Mouse (Mus musculus) ES-E14 (cell line): ENCODE measurements around the gene Ccdc62. TPM values are rescaled to one million over a fixed set of nuclear protein-coding genes. Genes with fewer than 3 reads are reported as not detected.

ENCODE experiments used
- DNase-seq: peaks from one replicate; pipeline ENCODE4 v3.0.0-alpha.2; 2013; ENCODE audit warnings: low read depth, low spot score
- H3K27ac ChIP-seq: 2 replicates; pipeline ENCODE4 v1.5.1; 2012; ENCODE audit warnings: low read depth, mild to moderate bottlenecking, low read length, moderate library complexity, mixed read lengths; ENCODE audit not compliant: poor library complexity, insufficient read depth, severe bottlenecking
- H3K36me3 ChIP-seq: 2 replicates; pipeline ENCODE4 v1.6.1; 2012; ENCODE audit warnings: mild to moderate bottlenecking, low read length, moderate library complexity, mixed read lengths; ENCODE audit not compliant: control insufficient read depth, poor library complexity, insufficient read depth, severe bottlenecking
- H3K4me1 ChIP-seq, 2 experiments: fragments of 150-350 bp in 1 of 2; sonication (generic) in 1 of 2; 2 replicates each; pipeline ENCODE4 v1.6.1; 2012; ENCODE audit warnings: low read length in 2 of 2, mild to moderate bottlenecking in 1 of 2, mixed read lengths in 1 of 2; ENCODE audit not compliant: control insufficient read depth in 2 of 2, insufficient read depth in 2 of 2, poor library complexity in 1 of 2
- H3K4me3 ChIP-seq, 2 experiments: fragments of 150-350 bp in 1 of 2; sonication (generic) in 1 of 2; 2 replicates each; pipeline ENCODE4 v1.5.1; 2012; ENCODE audit warnings: low read length in 2 of 2, low read depth in 1 of 2, mild to moderate bottlenecking in 1 of 2, mixed read lengths in 1 of 2; ENCODE audit not compliant: insufficient read depth in 1 of 2, poor library complexity in 1 of 2, severe bottlenecking in 1 of 2
- H3K9ac ChIP-seq: 2 replicates; pipeline ENCODE4 v1.6.1; 2012; ENCODE audit warnings: low read depth, mild to moderate bottlenecking, low read length, mixed read lengths; ENCODE audit not compliant: poor library complexity, insufficient read depth, severe bottlenecking
- H3K9me3 ChIP-seq: fragments of 150-350 bp; sonication (generic); 2 replicates; pipeline ENCODE4 v1.6.1; 2012; ENCODE audit warnings: low read depth, mild to moderate bottlenecking, low read length; ENCODE audit not compliant: control insufficient read depth, insufficient read depth
- CHD2 ChIP-seq: IDR thresholded peaks from 2 replicates; pipeline ENCODE4 v1.6.1; 2014; ENCODE audit warnings: mild to moderate bottlenecking, low read depth, low read length, inconsistent platforms
- HCFC1 ChIP-seq: IDR thresholded peaks from 2 replicates; pipeline ENCODE4 v1.6.1; 2012; ENCODE audit warnings: low read length, inconsistent platforms, borderline replicate concordance; ENCODE audit not compliant: insufficient read depth
- MAFK ChIP-seq: IDR thresholded peaks from 2 replicates; pipeline ENCODE4 v1.6.1; 2014; ENCODE audit warnings: mild to moderate bottlenecking, low read depth, low read length, inconsistent platforms; ENCODE audit not compliant: insufficient read depth
- ZC3H11A ChIP-seq: IDR thresholded peaks from 2 replicates; pipeline ENCODE4 v1.6.1; 2012; ENCODE audit warnings: low read depth, mild to moderate bottlenecking, inconsistent platforms, low read length, borderline replicate concordance
- ZNF384 ChIP-seq: IDR thresholded peaks from 2 replicates; pipeline ENCODE4 v1.6.1; 2012; ENCODE audit warnings: low read depth, low read length, inconsistent platforms
- in situ Hi-C, 2 experiments: fragments of 600-800 bp; cut with MboI; formaldehyde crosslinking; loops; one replicate each; pipeline ENCODE4 v1.15.1; 2025; ENCODE audit warnings: low sequenced_read_pairs in 2 of 2, inconsistent platforms in 1 of 2; ENCODE audit not compliant: unreplicated experiment in 2 of 2
- total RNA-seq: library from RNA; depleted of rRNA; stranded (reverse); fragments of 300-350 nt; gene quantifications from 2 replicates; pipeline ENCODE4 v1.2.3, GENCODE M21; 2012

Gene Ccdc62
- total RNA-seq, 1 experiment, result 6.3 TPM

DNA sequence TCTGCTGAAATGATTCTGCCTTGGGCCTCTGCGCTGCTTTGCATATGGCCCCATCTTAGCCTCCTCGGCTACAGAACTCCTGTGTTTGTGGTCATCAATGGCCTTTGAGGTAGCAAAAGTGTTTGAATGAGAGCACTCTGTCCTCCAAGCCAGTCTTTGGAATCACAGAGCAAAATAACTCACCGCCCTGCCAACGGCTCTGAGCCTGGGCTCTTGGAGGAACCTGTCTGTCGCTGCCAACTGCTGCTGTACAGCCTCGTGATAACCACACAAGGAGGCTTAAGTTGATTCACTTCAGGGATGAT lies 50.7 kb downstream of the Ccdc62 start:
- no peak overlapping the region for H3K9ac ChIP-seq
- H3K36me3 ChIP-seq, result no peaks in the 10 kb centered on the region; the same call in 1 of the 2 replicates
- in situ Hi-C loops, result no loop called here
- no peak for DNase-seq
- TF ChIP-seq MAFK (no peak), ZC3H11A (no peak), CHD2 (no peak), HCFC1 (no peak), ZNF384 (no peak)
- H3K27ac ChIP-seq, result no peak overlapping the region
- no peaks in the 10 kb centered on the region for H3K9me3 ChIP-seq
- peaks cover 0 to 12% of the 10 kb centered on the region in 2 experiments; a peak in 2 of 4 replicates for H3K4me1 ChIP-seq
- H3K4me3 ChIP-seq, result no peak overlapping the region

DNA sequence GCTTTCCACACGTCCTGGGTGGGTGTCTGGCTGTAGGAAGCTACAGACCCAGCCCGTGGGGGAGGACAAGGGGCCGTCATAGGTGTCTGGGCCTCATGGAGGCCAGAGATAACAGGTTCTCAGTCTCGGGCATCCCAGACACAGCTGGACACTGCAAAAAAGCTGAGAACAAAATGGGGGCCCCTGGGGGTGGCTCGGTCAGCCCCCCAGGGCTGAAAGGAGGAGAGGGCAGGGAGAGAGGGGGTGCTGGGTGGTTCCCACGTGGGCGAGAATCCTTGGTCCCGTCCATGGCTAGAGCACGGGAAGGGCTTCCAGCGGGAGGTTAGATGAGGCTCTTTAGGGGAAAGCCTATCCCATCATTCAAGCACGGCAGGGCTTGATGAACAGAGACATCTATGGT lies 52.4 kb downstream of the Ccdc62 start:
- Histone ChIP-seq H3K9me3 (no peaks in the 10 kb centered on the region), H3K4me3 (no peak overlapping the region), H3K27ac (no peak overlapping the region), H3K9ac (no peak overlapping the region), H3K4me1 (peaks cover 0 to 4% of the 10 kb centered on the region in 2 experiments; a peak in 1 of 4 replicates), H3K36me3 (no peaks in the 10 kb centered on the region; the same call in 1 of the 2 replicates)
- in situ Hi-C loops, result no loop called here
- DNase-seq, result no peak
- TF ChIP-seq ZC3H11A (no peak), HCFC1 (no peak), MAFK (no peak), CHD2 (no peak), ZNF384 (no peak)

DNA sequence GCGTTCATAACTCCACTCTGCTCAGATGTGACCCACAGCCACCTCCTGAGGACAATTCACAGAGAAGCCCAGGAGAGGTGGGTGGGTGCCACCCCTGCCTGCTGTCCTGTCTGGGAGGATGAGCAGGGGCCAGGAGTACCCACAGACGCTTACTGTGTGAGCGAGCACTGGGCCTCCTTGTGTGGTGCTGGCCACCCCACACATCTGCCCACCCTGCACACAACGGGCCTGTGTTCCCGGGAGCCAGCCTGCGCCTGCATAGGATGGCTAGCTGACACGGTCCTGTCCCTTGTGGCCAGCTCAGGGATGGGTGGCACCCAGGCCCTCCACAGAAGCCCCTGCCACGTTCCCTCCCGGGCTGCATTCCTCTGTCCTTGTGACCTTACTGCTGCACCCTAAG lies 55.0 kb downstream of the Ccdc62 start:
- DNase-seq, result no peak
- no peak overlapping the region for H3K4me3 ChIP-seq
- no peak for TF ChIP-seq ZC3H11A
- no peak for TF ChIP-seq HCFC1
- TF ChIP-seq MAFK, result no peak
- no peak for TF ChIP-seq CHD2
- TF ChIP-seq ZNF384, result no peak
- H3K36me3 ChIP-seq, result peaks cover 2% of the 10 kb centered on the region; the same call in 1 of the 2 replicates
- H3K9me3 ChIP-seq, result no peaks in the 10 kb centered on the region
- no peak overlapping the region for H3K9ac ChIP-seq
- no peak overlapping the region; the same call in 1 of the 2 replicates for H3K27ac ChIP-seq
- in situ Hi-C loops, result no loop called here
- H3K4me1 ChIP-seq, result 0 out of 4 replicates have a peak, but pooled peaks cover 0 to 2% of the 10 kb centered on the region in 2 experiments

DNA sequence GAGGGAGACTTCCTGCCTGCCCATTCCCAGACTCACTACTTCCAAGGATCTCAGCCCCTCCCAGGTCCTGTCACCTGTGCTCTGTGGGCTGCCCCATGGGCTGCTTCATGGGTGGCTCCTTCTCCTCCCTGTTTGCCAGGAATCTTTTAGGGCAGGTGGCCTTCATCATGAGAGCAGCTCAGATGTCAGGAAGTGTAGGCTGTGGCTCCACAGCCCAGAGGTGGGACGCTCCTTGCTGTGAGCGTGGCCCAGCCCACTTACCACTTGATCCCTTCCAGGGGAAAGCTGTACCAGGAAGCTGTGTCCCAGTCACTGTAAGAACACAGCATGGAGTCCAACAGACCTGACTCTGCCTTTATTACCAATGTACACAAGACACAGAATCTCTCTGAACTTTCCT lies 56.4 kb downstream of the Ccdc62 start:
- peaks cover 8% of the 10 kb centered on the region; the same call in 1 of the 2 replicates for H3K36me3 ChIP-seq
- no peak overlapping the region for H3K27ac ChIP-seq

DNA sequence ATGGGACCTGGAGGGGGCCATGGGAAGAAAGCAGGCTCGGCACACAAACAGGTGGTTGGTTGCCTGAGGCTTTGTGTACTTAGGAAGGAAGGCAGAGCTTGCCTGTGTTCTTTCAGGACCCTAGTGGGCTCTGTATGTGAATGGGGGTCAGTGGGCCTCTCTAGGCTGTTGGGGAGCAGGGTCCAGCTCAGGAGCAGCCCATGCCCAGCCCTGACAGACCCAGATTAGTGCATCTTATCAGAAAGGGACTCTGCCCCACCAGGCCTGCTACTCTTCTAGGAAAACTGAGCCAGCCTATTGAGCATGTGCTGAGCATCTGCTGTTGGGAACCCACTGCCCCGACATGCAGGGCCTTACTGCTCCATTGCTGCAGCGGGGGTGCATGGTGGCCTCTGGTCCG lies 57.0 kb downstream of the Ccdc62 start:
- Histone ChIP-seq H3K4me3 (no peak overlapping the region), H3K4me1 (peaks cover 0 to 2% of the 10 kb centered on the region in 2 experiments; a peak in 1 of 4 replicates), H3K9me3 (no peaks in the 10 kb centered on the region), H3K27ac (no peak overlapping the region), H3K9ac (no peak overlapping the region), H3K36me3 (peaks cover 8% of the 10 kb centered on the region; the same call in 1 of the 2 replicates)
- DNase-seq, result no peak
- TF ChIP-seq HCFC1 (no peak), ZNF384 (no peak), ZC3H11A (no peak), MAFK (no peak), CHD2 (no peak)
- in situ Hi-C loops, result no loop called here

More for the DNA sequence above, 56.4 kb downstream of the Ccdc62 start:
- no peak for DNase-seq
- H3K9me3 ChIP-seq, result no peaks in the 10 kb centered on the region
- no peak overlapping the region for H3K9ac ChIP-seq
- no peak overlapping the region for H3K4me3 ChIP-seq
- in situ Hi-C loops, result no loop called here
- TF ChIP-seq ZNF384 (no peak), MAFK (no peak), HCFC1 (no peak), CHD2 (no peak), ZC3H11A (no peak)
- peaks cover 0 to 2% of the 10 kb centered on the region in 2 experiments; a peak in 1 of 4 replicates for H3K4me1 ChIP-seq
